Mouse (Mus musculus): Measurements from ENCODE around the gene Fgfr1op2. TPM values are rescaled to one million over a fixed set of nuclear protein-coding genes. Genes with fewer than 3 reads are reported as not detected.

Fgfr1op2 gene
- total RNA-seq, 2 experiments from 2014 or later, result 53.6 to 61.2 TPM

DNA sequence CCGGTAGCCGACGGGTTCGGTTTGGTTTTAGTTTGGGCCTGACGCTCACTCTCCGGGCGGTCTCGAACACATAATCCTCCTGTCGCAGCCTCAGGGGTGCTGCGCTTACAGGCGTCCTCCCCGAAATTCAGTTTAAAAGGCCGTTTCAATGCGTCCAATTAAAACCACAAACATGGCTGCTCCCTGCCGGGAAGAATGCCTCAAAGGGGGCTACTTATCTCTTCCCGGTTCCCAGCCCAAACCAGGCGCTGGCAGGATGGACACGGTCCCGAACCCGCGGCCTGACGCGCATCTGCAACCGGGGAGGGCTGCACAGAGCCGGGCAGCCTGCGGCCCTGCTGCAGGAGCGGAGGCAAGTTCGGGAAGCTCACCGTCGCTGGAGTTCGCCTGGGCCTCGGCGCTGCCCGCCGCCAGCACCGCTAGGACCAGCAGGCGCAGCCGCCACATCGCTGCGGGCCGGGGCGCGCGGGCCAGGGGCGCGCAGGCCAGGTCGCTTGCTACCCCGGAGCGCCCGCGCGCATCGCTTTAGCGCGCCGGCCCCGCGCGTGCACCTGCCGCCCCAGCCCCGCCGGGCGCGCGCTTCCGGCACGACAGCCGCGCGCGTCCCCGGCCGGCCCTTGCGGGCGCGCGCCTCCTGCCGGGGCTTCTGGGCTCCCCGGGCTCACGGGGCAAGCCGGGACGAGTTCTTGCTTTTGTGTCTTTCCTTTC lies 57.2 kb downstream of the Fgfr1op2 start:
- peak; percentile 92 for DNase-seq
- Histone ChIP-seq H3K27ac (peak overlapping the region; percentile 90), H3K4me3 (peak overlapping the region; percentile 98)
- TF ChIP-seq CTCF (IDR thresholded peaks at IDR 0.05), result peak; percentile 26
- intact Hi-C loops (cut with DNase I), result loop anchor here (5.0 kb wide), 1 partner anchor 57 kb away; the partner anchor contains the start of genes Fgfr1op2 and Ints13

DNA sequence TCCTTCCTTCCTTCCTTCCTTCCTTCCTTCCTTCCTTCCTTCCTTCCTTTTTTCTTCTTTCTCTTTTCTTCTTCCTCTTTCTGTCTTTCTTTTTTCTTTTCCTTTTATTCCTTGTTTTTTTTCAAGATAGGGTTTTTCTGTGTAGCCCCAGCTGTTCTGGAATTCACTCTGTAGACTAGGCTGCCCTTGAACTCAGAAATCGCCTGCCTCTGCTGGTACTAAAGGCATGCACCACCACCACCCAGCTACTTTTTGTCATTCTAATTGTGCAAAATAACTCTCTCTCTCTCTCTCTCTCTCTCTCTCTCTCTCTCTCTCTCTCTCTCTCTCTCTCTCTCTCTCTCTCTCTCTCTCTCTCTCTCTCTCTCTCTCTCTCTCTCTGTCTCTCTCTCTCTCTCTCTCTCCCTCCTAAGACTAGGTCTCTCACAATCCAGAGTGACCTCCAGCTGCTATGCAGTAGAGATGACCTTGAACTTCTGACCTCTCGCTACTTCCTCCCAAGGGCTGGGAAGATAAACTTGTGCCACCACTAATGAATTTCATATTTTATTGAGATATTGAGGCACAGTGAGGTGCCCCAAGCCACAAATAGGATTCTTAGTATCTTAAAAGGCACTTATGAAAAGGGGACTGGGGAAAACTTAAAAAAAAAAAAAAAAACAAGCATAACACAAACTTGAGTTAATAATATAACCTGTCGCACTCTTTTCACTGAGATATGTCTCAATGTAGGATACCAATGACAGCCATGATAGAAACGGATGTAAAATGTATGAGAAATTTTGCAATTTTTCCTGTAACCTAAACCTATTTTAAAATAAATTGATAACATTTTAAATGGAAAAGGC lies 58.0 kb downstream of the Fgfr1op2 start:
- TF ChIP-seq CTCF (IDR thresholded peaks at IDR 0.05), result no peak
- intact Hi-C loops (cut with DNase I), result loop anchor here (5.0 kb wide), 1 partner anchor 58 kb away; the partner anchor contains the start of genes Fgfr1op2 and Ints13
- H3K27ac ChIP-seq, result peak overlapping the region; percentile 63
- DNase-seq, result no peak
- H3K4me3 ChIP-seq, result peak overlapping the region; percentile 98

DNA sequence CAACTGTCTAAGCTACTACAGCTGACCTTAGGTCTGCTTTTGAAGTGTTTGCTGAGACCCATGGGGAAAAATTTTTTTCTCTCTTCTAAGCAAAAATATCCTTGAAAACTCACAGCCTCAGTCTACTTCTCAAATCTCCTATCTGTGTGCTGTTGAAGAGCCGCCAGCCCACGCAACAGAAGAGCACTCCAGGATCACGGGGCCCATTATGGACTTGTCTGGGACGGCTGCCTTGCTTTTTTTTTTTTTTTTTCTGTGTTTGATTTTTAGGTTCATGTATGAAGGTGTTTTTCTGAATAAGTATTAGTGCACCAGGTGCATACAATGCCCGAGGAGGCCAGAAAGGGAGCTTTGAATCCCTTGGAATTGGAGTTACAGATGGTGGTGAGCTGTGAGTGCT lies 59.5 kb downstream of the Fgfr1op2 start:
- DNase-seq, result no peak
- H3K27ac ChIP-seq, result no peak overlapping the region
- intact Hi-C loops (cut with DNase I), result no loop called here
- TF ChIP-seq CTCF (IDR thresholded peaks at IDR 0.05), result no peak
- no peak overlapping the region for H3K4me3 ChIP-seq

DNA sequence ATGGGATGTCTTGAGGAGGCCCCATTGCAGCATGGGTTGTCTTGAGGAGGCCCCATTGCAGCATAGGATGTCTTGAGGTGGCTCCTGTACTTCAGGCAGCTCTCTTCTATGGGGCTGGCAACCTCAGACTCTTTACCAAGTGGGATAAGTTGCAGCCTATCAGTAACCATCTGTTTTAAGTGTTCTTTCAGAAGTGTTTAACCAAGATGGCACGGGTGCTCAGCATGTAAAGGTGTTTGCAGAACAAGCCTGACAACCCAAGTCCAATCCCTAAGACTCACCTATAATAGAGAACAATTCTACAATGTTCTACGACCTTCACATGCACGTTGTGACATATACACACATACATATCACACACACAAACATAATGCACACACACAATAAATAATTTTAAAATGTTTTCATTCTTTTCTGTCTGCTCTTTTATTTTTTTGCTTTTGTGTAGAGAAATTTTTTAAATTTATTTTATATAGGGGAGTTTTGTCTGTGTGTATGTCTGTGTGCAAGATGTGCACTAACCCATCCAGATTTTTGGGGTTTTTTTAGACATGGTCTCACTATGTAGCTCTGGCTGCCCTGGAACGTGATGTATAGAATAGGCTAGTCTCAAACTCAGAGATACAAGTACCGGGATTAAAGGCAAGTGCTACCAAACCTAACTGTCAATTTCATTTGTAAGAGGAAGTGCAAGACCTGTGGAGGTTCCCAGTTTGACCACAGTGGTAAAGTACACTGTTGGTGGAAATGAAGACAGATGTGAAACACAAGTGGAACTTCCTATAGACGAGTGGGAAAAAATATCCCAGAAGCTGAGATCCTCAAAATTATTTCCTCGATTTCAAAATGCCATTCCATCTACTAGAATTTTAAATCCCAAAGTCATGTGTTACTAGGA lies 63.3 kb downstream of the Fgfr1op2 start:
- no peak overlapping the region for H3K27ac ChIP-seq
- DNase-seq, result no peak
- TF ChIP-seq CTCF (IDR thresholded peaks at IDR 0.05), result no peak
- intact Hi-C loops (cut with DNase I), result no loop called here
- H3K4me3 ChIP-seq, result no peak overlapping the region

DNA sequence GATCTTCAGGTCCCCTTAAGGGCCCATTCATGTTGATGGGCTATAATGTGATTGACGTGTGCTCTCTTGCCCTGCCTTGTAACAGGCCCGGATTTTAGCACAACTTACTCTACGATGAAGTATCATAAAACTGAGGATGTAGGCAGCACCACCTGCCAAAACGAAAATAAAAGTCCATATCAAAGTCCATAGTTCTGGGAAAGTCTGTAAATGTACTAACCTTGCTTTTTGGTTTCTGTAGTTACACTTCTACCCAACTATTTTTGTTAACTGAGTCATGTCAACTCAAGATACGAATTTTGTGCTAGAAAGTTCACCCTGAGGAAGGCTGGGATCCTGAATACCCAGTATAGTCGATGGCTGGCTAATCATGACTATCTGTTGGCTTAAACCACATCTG lies 64.0 kb downstream of the Fgfr1op2 start:
- TF ChIP-seq CTCF (IDR thresholded peaks at IDR 0.05), result no peak
- no peak overlapping the region for H3K27ac ChIP-seq
- intact Hi-C loops (cut with DNase I), result no loop called here
- H3K4me3 ChIP-seq, result no peak overlapping the region
- no peak for DNase-seq

DNA sequence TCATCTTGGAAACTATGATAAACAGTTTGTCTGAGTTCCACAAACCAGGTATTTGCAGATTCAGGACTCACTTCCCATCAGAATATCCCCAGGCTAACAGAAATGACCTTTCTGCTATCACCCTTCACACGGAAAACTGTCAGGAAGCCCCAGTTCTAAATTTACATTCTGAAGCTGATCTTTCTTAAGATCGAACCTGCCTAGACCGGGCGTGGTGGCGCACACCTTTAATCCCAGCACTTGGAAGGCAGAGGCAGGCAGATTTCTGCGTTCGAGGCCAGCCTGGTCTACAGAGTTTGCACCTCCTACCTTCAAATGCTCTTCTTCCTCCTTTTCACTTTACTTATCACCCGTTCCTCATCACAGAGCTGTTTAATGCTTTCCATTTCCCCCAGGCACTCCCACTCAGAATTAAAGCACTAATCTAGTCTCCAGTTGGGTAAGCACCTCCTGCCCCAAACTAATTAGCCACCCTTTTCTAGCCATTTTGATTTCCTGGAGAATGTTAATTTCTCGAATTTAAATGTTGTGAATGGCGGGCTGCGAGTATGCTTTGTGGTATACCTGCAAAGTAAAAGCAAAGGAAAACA lies 64.7 kb downstream of the Fgfr1op2 start:
- DNase-seq, result no peak
- H3K4me3 ChIP-seq, result peak overlapping the region; percentile 95
- TF ChIP-seq CTCF (IDR thresholded peaks at IDR 0.05), result no peak
- peak overlapping the region; percentile 96 for H3K27ac ChIP-seq
- intact Hi-C loops (cut with DNase I), result no loop called here

DNA sequence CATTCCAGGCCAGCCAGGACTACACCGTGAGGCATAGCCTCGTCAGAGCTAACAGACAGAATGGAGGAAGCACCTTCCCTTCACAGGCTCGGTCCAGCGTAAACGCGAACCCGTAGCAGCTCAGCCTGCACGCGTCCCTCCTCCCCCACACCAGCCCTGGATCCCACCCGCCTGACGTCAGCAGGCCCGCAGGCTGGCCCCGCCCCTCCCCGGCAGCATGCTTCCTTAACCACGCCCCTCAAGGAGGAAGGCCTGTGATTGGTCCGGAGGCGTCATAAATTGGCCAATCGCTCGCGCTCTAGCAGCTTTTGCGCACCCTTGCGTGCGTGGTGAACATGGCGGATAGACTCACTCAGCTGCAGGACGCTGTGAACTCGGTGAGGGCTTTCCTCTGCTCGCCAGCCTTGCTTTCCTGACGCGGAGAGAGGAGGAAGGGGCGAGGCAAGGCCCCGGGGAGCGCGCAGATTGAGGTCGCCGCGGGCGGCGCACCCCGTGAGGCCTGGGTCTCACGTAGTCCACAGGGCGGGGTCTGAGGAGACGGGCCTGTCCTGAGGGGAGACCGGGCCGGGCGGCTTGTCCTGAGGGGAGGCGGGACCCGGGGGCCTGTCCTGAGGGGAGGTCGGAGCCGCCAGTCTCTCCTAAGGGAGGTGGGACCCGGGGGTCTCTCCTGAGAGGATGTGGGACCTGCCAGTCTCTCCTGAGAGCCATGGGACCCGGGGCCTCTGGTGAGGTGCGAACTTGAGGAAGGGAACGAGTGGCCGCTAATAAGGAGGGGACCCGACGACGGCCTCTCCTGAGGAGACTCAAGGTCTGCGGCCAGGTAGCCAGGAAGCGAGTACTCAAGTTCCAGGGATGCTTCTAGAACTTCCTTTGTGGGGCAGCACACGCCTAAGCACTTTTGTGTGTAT lies 65.5 kb downstream of the Fgfr1op2 start, which contains the start of the genes Med21 and Tm7sf3:
Med21 (plus strand) TSS at position 272 of the 908 bp plus-strand sequence.
Tm7sf3 (minus strand) TSS at position 549 of the 908 bp plus-strand sequence.
- DNase-seq, result peak; percentile 99
- H3K4me3 ChIP-seq, result peak within 1 kb of the TSS; percentile 95
- peak within 1 kb of the TSS; percentile 96 for H3K27ac ChIP-seq
- intact Hi-C loops (cut with DNase I), result no loop called here
- TF ChIP-seq CTCF (IDR thresholded peaks at IDR 0.05), result peak; percentile 18; the same call in 1 of the 2 replicates

DNA sequence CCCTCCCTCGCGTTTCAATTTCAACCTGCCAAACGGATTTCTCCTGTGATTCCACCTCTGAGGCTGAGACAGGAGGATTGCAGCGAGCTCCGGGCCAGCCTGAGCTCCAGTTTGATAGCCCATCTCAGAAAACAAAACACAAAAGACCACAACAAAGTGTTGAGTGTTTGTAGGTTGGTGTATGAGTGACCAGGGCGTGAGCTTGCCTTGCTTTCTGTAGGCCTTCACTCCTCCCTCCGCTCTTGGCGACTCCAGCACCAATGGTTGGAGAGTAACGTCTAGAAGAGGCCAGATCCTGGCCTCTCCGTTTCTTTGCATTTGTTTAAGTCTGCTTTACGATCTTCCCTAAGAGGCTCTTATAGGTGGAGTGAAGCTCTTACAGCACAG lies 66.2 kb downstream of the Fgfr1op2 start:
- TF ChIP-seq CTCF (IDR thresholded peaks at IDR 0.05), result no peak
- Histone ChIP-seq H3K27ac (peak overlapping the region; percentile 96), H3K4me3 (peak overlapping the region; percentile 95)
- intact Hi-C loops (cut with DNase I), result no loop called here
- DNase-seq, result peak; percentile 23

Other genes starting within 250 kb of the Fgfr1op2 start
- 1 to 10 TPM; 7.4 to 9.9 TPM for gene Itpr2, start 75.0 kb upstream of the Fgfr1op2 start, total RNA-seq (2021)
- gene Ints13, start 632 bp downstream of the Fgfr1op2 start, total RNA-seq (2021), result 10 to 100 TPM; 14.4 to 18.8 TPM
- gene Med21, start 65.3 kb downstream of the Fgfr1op2 start, total RNA-seq (2021), result 10 to 100 TPM; 35.7 to 44.7 TPM
- gene Tm7sf3, start 65.6 kb downstream of the Fgfr1op2 start, total RNA-seq (2021), result 1 to 10 TPM; 5.7 to 7.8 TPM
- gene Stk38l, start 147.8 kb downstream of the Fgfr1op2 start, total RNA-seq (2021), result 10 to 100 TPM; 11.4 to 11.8 TPM
- gene Arntl2, start 218.9 kb downstream of the Fgfr1op2 start, total RNA-seq (2021), result under 1 TPM; 0.50 to 0.99 TPM

Measured in gastrocnemius, adult 2 months (tissue).